Mouse (Mus musculus): ENCODE measurements around the gene Tspan1. TPM values are rescaled to one million over a fixed set of nuclear protein-coding genes. Genes with fewer than 3 reads are reported as not detected.

The Tspan1 gene
- polyA plus RNA-seq, 3 experiments from 2014 or later = not detected

DNA sequence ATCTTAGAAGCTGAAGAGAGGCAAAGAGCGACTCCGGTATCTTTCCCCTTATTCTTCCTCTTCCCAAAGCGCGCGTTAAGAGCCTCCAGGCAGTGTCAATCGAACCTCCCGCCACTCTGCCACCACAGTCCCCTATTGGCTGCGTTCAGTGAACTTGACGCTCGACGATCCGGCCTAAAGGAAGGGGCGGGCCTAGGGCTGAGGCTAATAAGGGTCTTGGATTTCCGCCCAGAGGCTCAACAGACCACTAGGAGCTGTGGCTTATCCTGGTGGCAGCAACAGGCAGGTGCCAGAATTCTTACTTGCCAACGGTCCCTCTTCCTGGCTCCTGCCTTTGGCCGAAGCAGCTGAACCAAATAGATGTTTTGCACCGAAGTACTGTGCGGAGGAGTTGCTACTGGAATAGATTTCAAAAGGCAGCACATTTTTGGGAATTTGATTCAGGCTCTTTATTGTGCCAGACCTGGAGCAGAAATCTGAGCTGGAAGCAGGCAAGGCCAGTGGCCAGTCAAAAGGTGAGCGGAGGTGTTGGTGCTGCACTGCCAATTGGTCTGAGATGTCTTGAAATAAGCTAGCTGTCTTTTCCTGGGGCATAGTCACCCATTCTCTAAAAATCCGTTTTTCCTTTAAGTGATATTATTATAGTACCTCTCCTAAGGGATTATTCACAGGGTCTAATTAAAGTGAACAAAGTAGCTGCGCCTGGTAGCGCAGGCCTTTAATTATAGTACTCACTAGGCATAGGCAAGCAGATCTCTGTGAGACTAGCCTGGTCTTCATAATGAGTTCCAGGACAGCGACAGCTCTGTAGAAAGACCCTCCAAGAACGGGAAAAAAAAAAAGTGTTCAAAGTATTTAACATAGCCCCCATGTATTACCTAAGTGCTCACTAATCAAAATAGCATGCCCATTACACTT, 43.5 kb downstream of the Tspan1 start, which contains the start of the genes Rad54l and Pomgnt1:
Gene Rad54l, minus strand, starts transcription at position 89 of the 918 bp plus-strand sequence.
Gene Pomgnt1, plus strand, starts transcription at position 239 of the 918 bp plus-strand sequence.
- ATAC-seq = peak; percentile 99

DNA sequence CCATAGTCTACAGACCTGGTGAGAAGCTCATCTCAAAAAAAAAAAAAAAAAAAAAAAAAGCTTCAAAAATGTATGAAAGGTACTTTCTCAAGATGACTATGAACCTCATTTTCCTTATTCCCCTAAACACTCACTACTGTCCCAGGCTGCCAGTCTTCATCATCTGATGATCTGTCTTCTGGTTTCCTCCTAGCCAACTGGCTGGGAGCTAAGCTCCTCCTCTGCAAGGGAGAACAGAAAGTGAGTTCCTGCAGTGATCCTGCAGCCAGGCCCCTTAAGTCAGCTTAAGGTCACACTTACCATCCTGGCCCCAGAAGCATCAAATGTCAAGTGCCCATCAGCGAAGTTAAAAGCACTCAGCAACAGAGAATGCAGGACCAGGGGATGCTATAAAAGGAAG, 44.6 kb downstream of the Tspan1 start:
- ATAC-seq = no peak

Other genes with a start within 250 kb of the Tspan1 start
- not detected for gene Dmbx1, start 227.7 kb downstream of the Tspan1 start, polyA plus RNA-seq (2017; shearing (Covaris generic))
- gene Faah, start 149.7 kb downstream of the Tspan1 start, polyA plus RNA-seq (2017; shearing (Covaris generic)) = 10 to 100 TPM; 29.0 to 64.8 (median 60.3) TPM
- gene Nsun4, start 113.7 kb downstream of the Tspan1 start, polyA plus RNA-seq (2017; shearing (Covaris generic)) = 10 to 100 TPM; 21.2 to 33.3 (median 29.9) TPM
- gene Uqcrh, start 92.5 kb downstream of the Tspan1 start, polyA plus RNA-seq (2017; shearing (Covaris generic)) = 100 to 1,000 TPM; 803 to 910 (median 862) TPM
- 10 to 100 TPM; 16.5 to 19.0 (median 18.0) TPM for gene Lrrc41, start 92.3 kb downstream of the Tspan1 start, polyA plus RNA-seq (2017; shearing (Covaris generic))
- gene Rad54l, start 43.9 kb downstream of the Tspan1 start, polyA plus RNA-seq (2017; shearing (Covaris generic)) = 10 to 100 TPM in 1 of 3 experiments, 1 to 10 TPM in 2; 4.6 to 23.5 (median 5.7) TPM
- 10 to 100 TPM in 1 of 3 experiments, 1 to 10 TPM in 2; 7.5 to 11.5 (median 7.7) TPM for gene Pomgnt1, start 43.8 kb downstream of the Tspan1 start, polyA plus RNA-seq (2017; shearing (Covaris generic))
- gene Lurap1, start 16.3 kb downstream of the Tspan1 start, polyA plus RNA-seq (2017; shearing (Covaris generic)) = under 1 TPM; 0.43 to 0.75 (median 0.63) TPM
- gene 1700042G07Rik, start 5.8 kb upstream of the Tspan1 start, polyA plus RNA-seq (2017; shearing (Covaris generic)) = not detected
- gene Gm49337, start 5.8 kb upstream of the Tspan1 start, polyA plus RNA-seq (2017; shearing (Covaris generic)) = not detected
- 1 to 10 TPM; 1.2 to 3.4 (median 2.3) TPM for gene Pik3r3, start 54.0 kb upstream of the Tspan1 start, polyA plus RNA-seq (2017; shearing (Covaris generic))